Mouse (Mus musculus): ENCODE results near the gene Fbxl5.

GRCm38 (mm10) chr5:43787976-43788752 is 33.3 kb downstream of the Fbxl5 start:
- TF ChIP-seq POLR2A (IDR thresholded peaks at IDR 0.05; ENCODE audit: low read depth, low read length) (no peak), CTCF (IDR thresholded peaks at IDR 0.05; ENCODE audit: borderline replicate concordance, insufficient read depth, low read length) (no peak)

Measured in embryonic fibroblast, embryonic 13.5 days (primary cell).